Mouse (Mus musculus) spleen, adult 12 weeks (tissue): ENCODE measurements around the gene Dcdc2c.

Source experiments
- DNase-seq: peaks from one replicate; pipeline ENCODE4 v3.0.0; 2022; ENCODE audit warnings: low spot score

Gene Dcdc2c

GRCm38 (mm10) chr12:28552299-28552698 is at the start of gene Dcdc2c:
Dcdc2c (minus strand) TSS chr12:28552399.
- DNase-seq: no peak

GRCm38 (mm10) chr12:28598526-28598991 is 46.4 kb upstream of the Dcdc2c start:
- no peak for DNase-seq

- no peak for DNase-seq
Observed at GRCm38 (mm10) chr12:28598110-28598509, 45.9 kb upstream of the Dcdc2c start.

- DNase-seq: no peak
Observed at GRCm38 (mm10) chr12:28597699-28598098, 45.5 kb upstream of the Dcdc2c start.

GRCm38 (mm10) chr12:28596851-28597250 is 44.7 kb upstream of the Dcdc2c start:
- DNase-seq: no peak

- no peak for DNase-seq
Observed at GRCm38 (mm10) chr12:28590428-28590827, 38.2 kb upstream of the Dcdc2c start.

GRCm38 (mm10) chr12:28589090-28589868 is 37.1 kb upstream of the Dcdc2c start:
- peak; percentile 28 for DNase-seq

GRCm38 (mm10) chr12:28587949-28588348 is 35.8 kb upstream of the Dcdc2c start:
- no peak for DNase-seq

- DNase-seq: no peak
Observed at GRCm38 (mm10) chr12:28584036-28584435, 31.8 kb upstream of the Dcdc2c start.

- no peak for DNase-seq
Observed at GRCm38 (mm10) chr12:28582423-28582822, 30.2 kb upstream of the Dcdc2c start, which contains the start of gene Allc. Allc (minus strand) TSS chr12:28582523.

GRCm38 (mm10) chr12:28579132-28579531 is 26.9 kb upstream of the Dcdc2c start:
- no peak for DNase-seq

- no peak for DNase-seq
Observed at GRCm38 (mm10) chr12:28578147-28578546, 25.9 kb upstream of the Dcdc2c start.

GRCm38 (mm10) chr12:28575366-28576070 is 23.3 kb upstream of the Dcdc2c start:
- no peak for DNase-seq

- DNase-seq: no peak
Observed at GRCm38 (mm10) chr12:28572241-28572640, 20.0 kb upstream of the Dcdc2c start.

GRCm38 (mm10) chr12:28551775-28552174 is 424 bp downstream of the Dcdc2c start:
- DNase-seq: no peak

- DNase-seq: no peak
Observed at GRCm38 (mm10) chr12:28548887-28549286, 3.3 kb downstream of the Dcdc2c start.

GRCm38 (mm10) chr12:28514264-28514775 is 37.9 kb downstream of the Dcdc2c start:
- no peak for DNase-seq

GRCm38 (mm10) chr12:28509699-28510280 is 42.4 kb downstream of the Dcdc2c start:
- DNase-seq: no peak

GRCm38 (mm10) chr12:28494289-28494688 is 57.9 kb downstream of the Dcdc2c start:
- no peak for DNase-seq

- no peak for DNase-seq
Observed at GRCm38 (mm10) chr12:28482483-28483160, 69.6 kb downstream of the Dcdc2c start.

- DNase-seq: no peak
Observed at GRCm38 (mm10) chr12:28460951-28461431, 91.2 kb downstream of the Dcdc2c start.

GRCm38 (mm10) chr12:28460523-28460922 is 91.7 kb downstream of the Dcdc2c start:
- no peak for DNase-seq
